Mouse (Mus musculus) CD8-positive naive resting alpha-beta T cell, adult 2 months (primary cell): ENCODE measurements around the gene Mfsd4b2.
"Not testable (repeated sequence)": the region's sequence is repeated elsewhere in the genome, so short reads cannot be mapped to it uniquely, and the experiment has no call there.

Experiments used
- DNase-seq, 2 experiments: peaks; one replicate each; pipeline ENCODE4 v3.0.0; 2022; ENCODE audit warnings: low read depth in 2 of 2, low spot score in 2 of 2

Gene Mfsd4b2

DNA sequence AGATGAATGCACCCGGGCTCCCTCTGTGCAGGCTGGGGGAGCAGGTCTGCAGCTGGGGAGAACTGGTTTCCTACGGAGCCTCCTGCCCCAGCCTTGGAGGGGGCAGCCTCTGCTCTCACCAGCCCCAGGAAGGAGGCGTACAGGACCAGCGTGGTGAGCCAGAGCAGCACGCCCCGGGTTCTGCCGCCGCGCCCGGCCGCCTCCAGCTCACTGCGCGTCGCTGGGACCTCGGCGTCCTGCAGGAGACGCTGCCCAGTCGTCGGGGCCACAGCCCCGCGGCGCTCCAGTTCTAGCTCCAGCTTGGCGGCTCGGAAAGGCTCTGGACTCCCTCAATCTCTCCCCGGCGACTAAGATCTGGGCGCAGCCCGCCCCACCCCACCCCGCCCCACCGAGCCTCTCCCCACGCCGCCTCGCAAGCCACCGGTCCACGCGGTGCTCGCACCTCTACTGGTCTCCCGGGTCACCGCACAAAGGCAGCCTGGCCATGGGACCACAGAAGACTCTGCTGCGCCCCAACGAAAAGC, at the start of gene Mfsd4b2:
Gene Mfsd4b2 (minus strand): TSS at position 308 of the 524 bp plus-strand sequence.
- DNase-seq = no peak

DNA sequence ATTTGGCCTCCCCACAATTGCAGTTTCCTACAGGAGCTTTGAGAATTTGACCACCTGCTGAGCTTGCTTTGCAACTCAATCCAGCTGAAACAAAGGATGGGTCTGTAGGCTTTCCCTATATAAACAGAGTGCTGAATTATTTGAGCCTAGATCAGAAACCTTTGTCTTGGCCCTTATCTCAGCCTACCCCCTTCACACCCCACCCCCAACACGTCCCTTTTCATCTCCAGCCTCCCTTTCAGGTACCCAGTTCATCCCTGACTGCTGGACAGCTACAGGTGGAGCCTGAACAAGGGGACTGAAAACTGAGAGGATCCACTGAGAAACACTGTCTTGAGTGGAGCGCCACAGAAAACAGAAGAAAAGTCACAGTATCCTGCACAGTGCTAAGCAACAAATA, 49.0 kb upstream of the Mfsd4b2 start:
- DNase-seq = no peak

DNA sequence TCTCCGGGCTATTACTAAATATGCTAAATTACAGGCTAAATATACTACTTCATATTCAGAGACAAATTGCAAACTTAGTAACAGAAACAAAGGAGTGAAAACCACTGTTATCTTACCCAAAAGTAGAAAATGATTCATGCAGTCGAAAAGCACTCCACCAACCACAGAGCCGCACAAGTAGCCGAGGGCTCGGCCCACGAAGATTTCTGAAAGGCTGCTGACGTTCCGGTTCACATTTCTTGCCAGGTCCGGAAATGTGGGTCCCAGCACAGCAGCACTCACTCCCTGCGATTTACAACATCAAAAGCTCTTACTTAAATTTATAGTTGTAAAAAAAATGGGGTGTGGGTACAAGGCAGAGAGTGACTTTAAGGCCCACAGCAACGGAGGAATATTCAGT, 48.3 kb upstream of the Mfsd4b2 start:
- DNase-seq = no peak

DNA sequence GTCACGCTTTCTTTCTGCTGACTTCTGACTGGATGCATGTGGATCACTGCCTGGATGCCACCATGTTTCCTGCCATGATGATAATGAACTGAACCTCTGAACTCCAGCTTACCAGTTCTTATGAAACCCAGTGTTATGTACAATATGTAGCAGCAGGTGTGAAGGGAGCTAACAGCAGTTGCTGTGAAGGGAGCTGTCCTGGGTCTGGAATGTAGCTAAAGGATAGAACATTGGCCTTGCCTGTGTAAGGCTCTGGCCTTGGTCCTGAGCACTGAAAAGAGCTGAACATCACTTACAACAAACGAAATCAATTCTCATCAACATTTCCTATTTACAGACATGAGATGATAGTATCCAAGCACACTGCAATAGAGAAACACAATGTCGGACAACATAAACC, 40.8 kb upstream of the Mfsd4b2 start:
- no peak for DNase-seq

DNA sequence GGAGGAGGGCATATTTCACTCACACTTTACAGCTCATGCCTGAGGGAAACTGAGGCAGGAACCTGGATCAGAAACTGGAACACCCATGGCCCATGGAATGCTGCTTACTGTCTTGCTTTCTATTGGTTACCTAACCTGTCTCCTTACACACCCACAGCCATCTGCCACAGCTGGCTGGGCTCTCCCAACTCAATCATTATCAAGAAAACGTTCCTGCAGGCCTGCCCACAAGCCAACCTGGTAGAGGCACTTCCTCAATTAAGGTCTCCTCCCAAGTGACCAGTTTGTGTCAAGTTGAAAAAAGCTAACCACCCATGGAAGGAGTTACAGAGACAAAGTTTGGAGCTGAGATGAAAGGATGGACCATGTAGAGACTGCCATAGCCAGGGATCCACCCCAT, 35.2 kb upstream of the Mfsd4b2 start:
- DNase-seq = no peak

DNA sequence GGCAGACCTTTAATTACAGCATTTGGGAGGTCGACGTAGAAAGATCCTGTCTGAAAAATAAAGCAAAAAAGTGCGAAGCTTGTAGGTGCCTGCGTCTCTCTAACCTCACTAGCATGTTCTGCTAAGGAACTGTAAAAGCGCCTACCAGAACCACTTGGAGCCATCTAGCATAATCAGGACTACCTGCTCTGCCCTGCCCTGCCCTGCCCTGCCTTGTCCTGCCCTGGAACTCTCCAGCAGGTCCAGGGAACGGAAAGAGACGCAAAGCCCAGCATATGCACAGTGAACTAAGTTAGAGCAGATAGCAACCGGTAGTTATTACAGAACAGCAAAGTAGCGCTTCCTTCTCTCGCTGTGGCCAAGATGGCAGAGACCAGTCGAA, 33.7 kb upstream of the Mfsd4b2 start:
- DNase-seq = no peak

DNA sequence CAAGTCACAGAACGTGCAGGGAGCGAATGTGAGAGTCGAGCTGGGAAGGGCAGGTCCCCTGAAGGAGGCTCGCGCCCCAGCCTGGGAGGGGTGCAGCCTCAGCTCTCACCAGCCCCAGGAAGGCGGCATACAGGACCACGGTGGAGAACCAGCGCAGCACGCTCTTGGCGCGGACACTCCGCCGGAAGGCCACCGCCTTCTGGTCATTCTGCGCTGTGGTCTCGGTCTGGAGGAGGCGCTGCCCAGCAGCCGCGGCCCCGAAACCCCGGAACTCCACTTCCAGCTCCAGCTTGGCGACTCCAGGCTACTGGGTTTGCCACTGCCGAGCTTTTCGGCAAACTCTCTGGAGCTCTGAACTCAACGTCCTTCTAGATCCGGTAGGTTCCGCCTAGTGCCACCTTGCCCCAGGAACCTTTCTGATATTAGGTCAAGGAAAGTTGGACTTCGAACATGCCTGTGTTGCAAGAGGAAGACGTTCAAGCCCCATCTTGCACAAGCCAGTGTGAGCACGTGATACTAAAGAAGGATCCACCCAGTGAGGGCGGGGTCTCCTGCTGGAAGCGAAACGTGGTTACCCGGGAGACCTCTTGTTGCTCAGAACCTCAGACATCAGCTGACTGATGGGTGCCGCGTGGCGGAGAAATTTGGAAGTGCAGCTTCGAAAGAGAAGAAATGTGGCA, 33.2 kb upstream of the Mfsd4b2 start, which contains the start of gene Mfsd4b3:
Gene Mfsd4b3 (minus strand): TSS at position 393 of the 680 bp plus-strand sequence.
- DNase-seq = peak; percentile 87 to 94

DNA sequence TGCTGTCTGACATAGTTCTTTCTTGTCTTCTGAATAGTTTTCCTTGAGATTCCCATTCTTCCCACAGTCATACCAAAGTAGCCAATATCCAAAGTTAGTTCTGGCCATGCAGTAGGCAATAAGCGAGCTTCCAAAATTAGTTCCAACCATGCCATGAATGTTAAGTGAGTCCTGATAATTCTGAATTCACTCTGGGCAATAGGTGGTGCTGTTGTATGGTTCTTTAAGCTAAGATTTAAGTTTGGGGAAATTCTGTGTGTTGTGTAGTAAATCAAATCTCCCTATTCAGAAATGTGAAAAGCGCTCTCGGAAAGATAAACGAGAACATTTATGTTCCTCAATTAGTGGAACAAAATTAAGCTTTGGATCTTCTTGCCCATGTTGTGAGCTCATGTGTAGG, 31.5 kb upstream of the Mfsd4b2 start:
- DNase-seq = no peak

DNA sequence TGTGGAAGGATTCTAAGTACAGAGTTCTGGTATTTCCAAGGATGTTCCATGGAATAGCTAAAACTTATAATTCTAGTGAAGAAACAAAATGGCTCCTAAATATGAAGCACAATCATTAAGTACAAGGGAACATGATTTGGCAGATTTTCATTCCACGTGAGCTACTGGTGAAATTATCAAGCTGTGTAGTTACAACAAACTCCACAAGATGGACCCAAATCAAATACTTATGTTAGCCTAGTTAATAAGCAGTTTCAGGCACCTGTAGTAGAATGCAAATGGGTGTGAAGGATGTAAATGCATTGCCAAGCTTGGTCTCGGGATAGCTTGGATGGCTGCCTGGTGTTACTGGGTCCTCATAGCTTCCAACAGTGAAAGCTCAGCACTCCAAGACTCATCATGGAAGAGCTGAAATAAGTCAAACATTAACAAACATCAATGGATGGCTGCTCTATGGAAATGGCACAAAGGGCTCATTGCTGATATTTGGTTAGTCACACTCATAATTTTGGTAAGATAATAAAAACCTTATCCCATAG, 29.7 kb upstream of the Mfsd4b2 start:
- DNase-seq = no peak

DNA sequence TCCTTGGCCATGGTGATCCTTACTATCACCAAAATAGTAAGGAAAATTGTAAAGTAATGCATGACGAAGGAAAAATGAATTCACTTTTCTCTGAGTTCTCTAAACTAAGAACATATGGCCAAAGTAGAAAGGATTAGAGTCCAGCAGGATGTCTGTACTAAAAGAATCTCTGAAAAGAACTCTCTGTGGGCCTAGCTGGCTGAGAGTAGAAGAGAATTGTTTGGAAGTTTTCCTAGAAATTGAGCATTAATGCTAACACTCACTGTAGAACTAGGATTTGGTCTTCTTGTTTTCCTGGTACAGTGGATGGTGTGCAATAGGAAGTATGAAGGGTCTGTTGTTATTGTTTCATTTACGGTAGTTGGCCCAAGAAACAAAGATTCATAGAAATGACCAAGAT, 28.4 kb upstream of the Mfsd4b2 start:
- no peak for DNase-seq

DNA sequence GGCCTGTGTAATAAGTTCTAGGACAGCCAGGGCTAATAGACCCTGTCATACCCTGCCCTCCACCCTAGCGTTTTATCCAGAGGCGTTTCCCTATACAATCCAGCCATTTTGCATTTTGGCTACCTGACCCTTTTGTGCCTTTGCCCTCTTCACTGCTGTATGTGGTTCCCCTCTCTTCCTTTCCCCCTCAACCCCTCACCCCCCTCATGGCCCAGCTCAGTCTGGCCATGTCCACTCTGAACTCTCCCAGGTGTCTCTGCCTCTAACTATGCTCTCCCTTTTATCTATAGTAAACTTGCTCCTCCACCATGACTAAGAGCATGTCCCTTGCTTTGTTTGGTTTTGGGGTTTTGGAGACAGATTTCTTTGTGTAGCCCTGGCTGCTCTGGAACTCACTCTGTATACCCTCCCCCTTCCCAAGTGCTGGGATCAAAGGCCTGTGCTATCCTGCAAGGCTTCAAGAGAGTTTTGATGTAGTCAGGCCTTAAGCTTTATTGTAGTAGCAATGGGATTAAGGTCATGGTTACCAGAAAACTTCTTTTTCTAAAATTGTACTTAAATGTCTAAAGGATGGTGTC, 22.7 kb upstream of the Mfsd4b2 start:
- DNase-seq = no peak

DNA sequence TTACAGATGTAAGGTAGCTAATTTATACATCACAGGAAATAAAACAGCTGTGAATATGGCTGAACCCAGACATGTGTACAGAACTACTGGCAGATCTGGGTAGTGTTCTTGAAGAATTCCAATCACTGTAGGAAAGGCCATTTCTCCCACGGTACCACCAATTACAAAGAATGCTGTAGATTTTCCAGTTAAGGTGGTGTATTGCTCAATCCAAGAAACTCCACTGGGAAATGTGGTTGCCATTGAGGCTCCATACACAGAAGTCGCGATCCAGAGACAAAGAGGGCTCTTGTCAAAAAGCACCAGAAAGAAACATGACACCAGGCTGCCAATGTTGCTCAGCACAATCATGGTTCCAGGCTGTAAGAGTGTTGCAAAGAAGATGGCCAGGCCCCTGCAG, 20.5 kb upstream of the Mfsd4b2 start:
- DNase-seq = not testable (repeated sequence)

DNA sequence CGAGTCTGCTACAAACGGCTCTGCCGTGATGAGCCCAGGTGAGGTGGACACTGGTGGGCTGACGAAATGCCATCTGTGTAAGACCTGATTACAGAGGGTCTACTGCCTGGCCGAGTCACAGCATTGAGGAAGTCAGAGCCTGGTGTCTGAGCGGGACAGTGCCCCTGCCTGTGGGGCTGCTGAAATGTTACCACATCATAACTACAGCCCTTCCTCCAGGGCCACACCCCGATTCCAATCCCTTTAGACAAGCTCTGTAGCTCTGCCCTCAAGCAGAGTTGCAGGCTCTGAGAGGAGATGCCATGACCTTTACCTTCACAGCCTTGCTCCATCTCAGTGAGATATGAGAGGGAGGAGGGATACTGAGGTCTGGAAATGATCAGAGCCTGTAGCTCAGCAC, 9.8 kb upstream of the Mfsd4b2 start:
- no peak for DNase-seq

DNA sequence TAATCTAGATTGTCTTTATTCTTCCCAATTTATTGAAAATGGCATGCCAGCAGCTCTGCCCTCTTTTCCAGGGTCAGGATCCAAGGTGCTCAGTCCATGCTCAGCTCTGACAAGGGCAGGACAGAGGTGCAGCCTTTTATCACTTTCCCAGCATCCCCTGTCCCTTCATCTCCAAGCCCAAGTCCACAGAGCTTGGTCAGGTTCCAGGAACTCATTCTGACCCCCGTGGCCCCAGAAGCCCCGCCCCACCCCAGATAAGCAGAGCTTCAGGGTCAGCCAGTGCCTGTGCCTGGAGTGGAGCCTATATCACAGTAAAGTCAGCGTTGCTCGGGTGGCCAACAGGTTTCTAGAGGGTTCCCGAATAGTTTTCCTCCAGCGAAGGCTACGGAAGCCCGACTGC, 2.2 kb downstream of the Mfsd4b2 start:
- not testable (repeated sequence) for DNase-seq

DNA sequence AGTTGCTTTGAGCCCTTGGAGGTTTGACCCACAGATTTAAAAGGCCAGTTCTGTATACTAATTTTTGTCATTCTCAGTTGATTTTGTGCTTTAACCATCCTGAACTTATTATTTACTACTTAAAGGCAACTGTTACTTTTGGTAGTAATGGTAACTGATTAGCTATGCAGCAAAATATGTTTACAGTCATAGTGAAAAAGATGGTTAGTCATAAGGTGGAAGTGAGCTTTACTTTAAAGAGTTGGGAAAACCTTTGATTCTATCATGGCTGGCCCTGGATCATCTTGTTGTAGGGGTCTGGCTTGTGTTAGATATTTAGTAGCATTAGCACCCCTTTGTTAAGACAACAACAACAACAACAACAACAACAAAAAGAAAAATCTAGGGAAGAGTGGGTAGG, 14.1 kb downstream of the Mfsd4b2 start:
- DNase-seq = no peak

DNA sequence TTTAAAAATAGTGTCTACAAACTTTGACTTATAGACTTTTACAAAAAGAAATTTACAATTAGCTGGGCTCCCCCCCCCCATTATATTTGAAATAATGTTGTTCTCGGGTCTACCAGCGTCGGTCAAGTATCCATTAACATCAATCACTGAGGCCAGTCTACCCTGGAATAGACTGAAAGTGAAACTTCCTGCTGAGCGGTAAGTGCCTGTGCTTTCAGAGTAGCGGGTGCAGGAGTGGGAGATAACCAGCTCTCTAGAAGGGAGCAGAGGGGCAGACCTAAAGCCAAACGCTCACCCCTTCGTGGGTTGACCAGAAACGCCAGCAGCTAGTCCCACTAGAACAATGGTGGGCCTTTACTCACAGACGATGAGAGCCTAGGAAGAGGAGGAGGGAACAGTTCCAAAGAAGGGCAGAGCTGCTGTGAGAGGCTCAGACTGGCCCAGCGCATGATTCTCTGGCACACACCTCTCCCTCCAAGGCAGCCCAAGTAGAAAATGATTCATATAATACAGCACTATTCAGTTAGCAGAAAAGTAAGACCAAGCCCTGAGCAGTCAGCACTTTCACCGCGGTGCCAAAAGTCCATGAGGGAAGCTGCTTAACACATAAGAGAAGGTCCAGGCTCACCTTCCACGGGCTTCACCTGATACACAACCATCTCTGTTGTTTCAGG, 17.8 kb downstream of the Mfsd4b2 start:
- no peak for DNase-seq

DNA sequence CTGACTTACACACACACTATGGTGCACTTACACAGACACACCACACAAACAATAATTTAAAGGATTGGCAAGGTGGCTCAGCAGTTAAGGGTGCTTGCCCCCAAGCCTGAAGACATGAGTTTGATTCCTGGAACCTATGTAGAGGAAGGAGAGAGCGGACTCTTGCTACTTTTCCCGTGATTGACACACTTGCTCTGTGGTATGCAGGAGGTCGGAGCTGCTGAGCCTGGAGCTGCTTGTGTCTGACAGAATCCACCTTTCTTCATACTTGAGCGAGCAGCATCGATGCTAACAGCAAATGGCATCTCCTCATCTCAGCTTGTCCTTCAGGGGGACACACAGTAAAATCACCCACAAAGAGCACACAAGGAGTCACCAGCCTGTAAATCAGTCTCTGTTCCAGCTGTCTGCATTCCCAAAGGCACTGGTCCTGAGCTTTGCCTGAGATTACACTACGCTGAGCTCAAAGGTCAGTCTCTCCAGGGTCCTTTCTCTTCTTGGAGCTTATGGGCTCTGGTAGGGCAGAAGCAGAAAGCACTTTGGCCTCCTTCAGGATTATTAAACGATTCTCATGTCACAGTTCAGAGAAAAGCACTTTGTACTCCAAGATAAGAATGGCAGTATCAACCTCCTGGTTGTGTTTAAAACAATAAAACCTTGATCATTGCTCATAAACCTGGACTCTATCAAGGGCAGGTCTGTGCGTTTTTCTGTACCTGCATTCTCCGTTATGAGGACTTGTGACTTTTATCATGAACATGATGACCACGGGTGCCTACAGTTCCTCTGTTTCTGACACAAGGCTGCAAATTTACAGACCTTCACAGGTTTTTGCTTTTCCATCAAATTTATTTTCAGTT, 19.7 kb downstream of the Mfsd4b2 start:
- DNase-seq = no peak

DNA sequence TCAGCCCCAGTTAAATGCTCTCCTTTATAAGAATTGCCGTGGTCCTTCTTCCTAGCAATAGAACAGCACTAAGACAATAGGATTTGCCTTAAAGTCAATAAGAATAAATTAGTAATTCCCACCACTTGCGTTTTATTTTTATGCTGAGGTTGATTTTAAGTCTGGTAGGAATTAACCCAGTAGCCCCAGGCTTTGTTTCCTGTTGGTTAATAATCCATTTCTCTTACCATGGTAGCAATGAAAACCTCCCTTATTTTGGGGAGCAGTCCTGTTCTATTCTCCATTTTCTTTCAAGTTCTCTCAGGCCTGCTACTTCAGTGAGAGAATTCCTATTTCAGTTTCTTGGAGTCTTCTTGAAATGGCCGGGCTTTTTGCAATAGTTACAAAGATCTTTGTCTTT, 22.5 kb downstream of the Mfsd4b2 start:
- no peak for DNase-seq

DNA sequence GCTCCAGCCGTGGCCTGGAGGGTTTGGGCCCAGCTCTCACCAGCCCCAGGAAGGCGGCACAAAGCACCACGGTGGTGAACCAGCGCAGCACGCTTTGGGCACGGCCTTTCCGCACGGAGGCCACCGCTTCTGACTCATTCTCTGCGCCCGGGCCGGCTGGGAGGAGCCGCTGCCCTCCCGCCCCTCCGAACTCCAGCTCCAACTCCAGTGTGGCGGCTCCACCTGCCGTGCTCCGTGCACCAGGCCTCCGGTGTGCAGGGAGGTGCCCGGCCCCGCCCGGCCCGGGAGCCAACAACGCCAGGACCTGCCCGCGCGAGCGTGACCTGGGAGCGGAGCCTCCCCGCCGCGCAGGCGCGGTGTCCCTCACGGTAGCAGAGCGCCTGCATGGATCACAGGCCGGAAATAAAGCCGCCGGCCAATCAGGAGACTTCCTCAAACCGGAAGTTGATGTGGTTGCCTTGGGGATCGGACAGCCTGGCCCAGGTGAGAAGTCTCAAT, 27.8 kb downstream of the Mfsd4b2 start, which contains the start of gene Mfsd4b4:
Gene Mfsd4b4 (minus strand): TSS at position 365 of the 498 bp plus-strand sequence.
- DNase-seq = peak; percentile 37 to 55

DNA sequence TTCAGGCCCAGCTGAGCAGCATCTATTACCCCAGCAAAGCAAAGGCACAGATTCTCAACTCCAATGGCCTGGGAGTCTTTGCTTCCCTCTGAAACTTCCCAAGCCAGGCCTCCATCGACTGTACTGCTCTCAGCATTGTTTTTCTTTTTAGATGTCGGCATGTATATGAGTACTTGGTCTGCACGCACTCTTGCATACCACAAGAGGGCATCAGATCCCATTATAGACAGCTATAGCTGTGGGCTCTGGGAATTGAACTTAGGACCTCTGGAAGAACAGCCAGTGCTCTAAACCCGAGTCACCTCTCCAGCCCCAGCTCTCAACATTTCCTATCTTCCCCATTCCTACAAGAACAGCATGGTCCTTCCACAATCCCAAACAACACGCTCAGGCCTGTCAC, 30.2 kb downstream of the Mfsd4b2 start:
- DNase-seq = no peak
